Mouse (Mus musculus): ENCODE measurements around the gene Cxcl17. TPM values are rescaled to one million over a fixed set of nuclear protein-coding genes. Genes with fewer than 3 reads are reported as not detected.

The Cxcl17 gene
- polyA plus RNA-seq, 1 experiment from 2014 or later: 0.47 TPM

- Histone ChIP-seq H3K4me3 (replicated peaks; ENCODE audit: low read depth, low read length) (no peak overlapping the region), H3K9me3 (replicated peaks; ENCODE audit: low read length) (no peaks in the 10 kb centered on the region), H3K36me3 (ENCODE audit: insufficient read depth, low read length) (0 out of 2 replicates have a peak, but pooled peaks cover 1% of the 10 kb centered on the region), H3K4me2 (ENCODE audit: low read length) (no peak overlapping the region), H3K9ac (ENCODE audit: low read depth, low read length) (no peak overlapping the region), H3K4me1 (replicated peaks; ENCODE audit: insufficient read depth, low read length) (peaks cover 18% of the 10 kb centered on the region), H3K27ac (no peak overlapping the region), H3K27me3 (ENCODE audit: insufficient read depth, low read length) (no peaks in the 10 kb centered on the region)
- WGBS: 56% methylated on average over 7 of the region's 7 CpGs
- no peak for TF ChIP-seq CTCF (IDR thresholded peaks at IDR 0.05; ENCODE audit: low read depth)
- DNase-seq (ENCODE audit: low spot score): no peak
- ATAC-seq (replicated peaks; ENCODE audit: low FRiP score, low read depth): no peak
Observed at GRCm38 (mm10) chr7:25392851-25393250, 19.8 kb downstream of the Cxcl17 start.

- DNase-seq (ENCODE audit: low spot score): no peak
- Histone ChIP-seq H3K4me3 (replicated peaks; ENCODE audit: low read depth, low read length) (no peak overlapping the region), H3K27ac (no peak overlapping the region), H3K36me3 (ENCODE audit: insufficient read depth, low read length) (peaks cover 10% of the 10 kb centered on the region; the same call in 1 of the 2 replicates), H3K4me2 (ENCODE audit: low read length) (no peak overlapping the region), H3K4me1 (replicated peaks; ENCODE audit: insufficient read depth, low read length) (peaks cover 18% of the 10 kb centered on the region), H3K9ac (ENCODE audit: low read depth, low read length) (no peak overlapping the region), H3K9me3 (replicated peaks; ENCODE audit: low read length) (no peaks in the 10 kb centered on the region), H3K27me3 (ENCODE audit: insufficient read depth, low read length) (no peaks in the 10 kb centered on the region)
- ATAC-seq (replicated peaks; ENCODE audit: low FRiP score, low read depth): no peak
- 87% methylated on average over 2 of the region's 2 CpGs for WGBS
- no peak for TF ChIP-seq CTCF (IDR thresholded peaks at IDR 0.05; ENCODE audit: low read depth)
Observed at GRCm38 (mm10) chr7:25391856-25392453, 20.7 kb downstream of the Cxcl17 start.

GRCm38 (mm10) chr7:25390986-25391385 lies 21.7 kb downstream of the Cxcl17 start:
- Histone ChIP-seq H3K4me3 (replicated peaks; ENCODE audit: low read depth, low read length) (no peak overlapping the region), H3K4me1 (replicated peaks; ENCODE audit: insufficient read depth, low read length) (peaks cover 13% of the 10 kb centered on the region), H3K27ac (no peak overlapping the region), H3K9me3 (replicated peaks; ENCODE audit: low read length) (no peaks in the 10 kb centered on the region), H3K4me2 (ENCODE audit: low read length) (no peak overlapping the region), H3K27me3 (ENCODE audit: insufficient read depth, low read length) (no peaks in the 10 kb centered on the region), H3K36me3 (ENCODE audit: insufficient read depth, low read length) (peaks cover 14% of the 10 kb centered on the region; the same call in 1 of the 2 replicates), H3K9ac (ENCODE audit: low read depth, low read length) (no peak overlapping the region)
- DNase-seq (ENCODE audit: low spot score): no peak
- TF ChIP-seq CTCF (IDR thresholded peaks at IDR 0.05; ENCODE audit: low read depth): no peak
- ATAC-seq (replicated peaks; ENCODE audit: low FRiP score, low read depth): no peak
- WGBS: 57% methylated on average over 2 of the region's 2 CpGs

GRCm38 (mm10) chr7:25390054-25390770 lies 22.5 kb downstream of the Cxcl17 start:
- no peak for TF ChIP-seq CTCF (IDR thresholded peaks at IDR 0.05; ENCODE audit: low read depth)
- ATAC-seq (replicated peaks; ENCODE audit: low FRiP score, low read depth) (0 out of 2 replicates have a peak, but pooled peaks have one; percentile 33), DNase-seq (ENCODE audit: low spot score) (no peak)
- 53% methylated on average over 8 of the region's 8 CpGs for WGBS
- H3K27me3 ChIP-seq (ENCODE audit: insufficient read depth, low read length): no peaks in the 10 kb centered on the region
- no peaks in the 10 kb centered on the region for H3K9me3 ChIP-seq (replicated peaks; ENCODE audit: low read length)
- no peak overlapping the region for H3K4me2 ChIP-seq (ENCODE audit: low read length)
- H3K27ac ChIP-seq: peak overlapping the region; percentile 25; the same call in 1 of the 2 replicates
- no peak overlapping the region for H3K4me3 ChIP-seq (replicated peaks; ENCODE audit: low read depth, low read length)
- H3K4me1 ChIP-seq (replicated peaks; ENCODE audit: insufficient read depth, low read length): peaks cover 13% of the 10 kb centered on the region
- H3K36me3 ChIP-seq (ENCODE audit: insufficient read depth, low read length): peaks cover 16% of the 10 kb centered on the region; the same call in 1 of the 2 replicates
- peak overlapping the region; percentile 35; the same call in 1 of the 2 replicates for H3K9ac ChIP-seq (ENCODE audit: low read depth, low read length)

- Histone ChIP-seq H3K9ac (ENCODE audit: low read depth, low read length) (no peak overlapping the region), H3K27ac (no peak overlapping the region), H3K4me2 (ENCODE audit: low read length) (no peak overlapping the region), H3K9me3 (replicated peaks; ENCODE audit: low read length) (no peaks in the 10 kb centered on the region), H3K36me3 (ENCODE audit: insufficient read depth, low read length) (peaks cover 26% of the 10 kb centered on the region), H3K27me3 (ENCODE audit: insufficient read depth, low read length) (no peaks in the 10 kb centered on the region), H3K4me1 (replicated peaks; ENCODE audit: insufficient read depth, low read length) (peaks cover 7% of the 10 kb centered on the region; the same call in 1 of the 2 replicates), H3K4me3 (replicated peaks; ENCODE audit: low read depth, low read length) (no peak overlapping the region)
- DNase-seq (ENCODE audit: low spot score): no peak
- TF ChIP-seq CTCF (IDR thresholded peaks at IDR 0.05; ENCODE audit: low read depth): no peak
- ATAC-seq (replicated peaks; ENCODE audit: low FRiP score, low read depth): no peak
- WGBS: 87% methylated on average over 7 of the region's 7 CpGs
Observed at GRCm38 (mm10) chr7:25388916-25389315, 23.8 kb downstream of the Cxcl17 start.

- no peak for TF ChIP-seq CTCF (IDR thresholded peaks at IDR 0.05; ENCODE audit: low read depth)
- no peak overlapping the region for H3K4me3 ChIP-seq (replicated peaks; ENCODE audit: low read depth, low read length)
- ATAC-seq (replicated peaks; ENCODE audit: low FRiP score, low read depth) (no peak), DNase-seq (ENCODE audit: low spot score) (no peak)
- H3K4me2 ChIP-seq (ENCODE audit: low read length): no peak overlapping the region
- H3K4me1 ChIP-seq (replicated peaks; ENCODE audit: insufficient read depth, low read length): peaks cover 7% of the 10 kb centered on the region; the same call in 1 of the 2 replicates
- no peaks in the 10 kb centered on the region for H3K27me3 ChIP-seq (ENCODE audit: insufficient read depth, low read length)
- H3K9me3 ChIP-seq (replicated peaks; ENCODE audit: low read length): no peaks in the 10 kb centered on the region
- peaks cover 26% of the 10 kb centered on the region for H3K36me3 ChIP-seq (ENCODE audit: insufficient read depth, low read length)
- H3K9ac ChIP-seq (ENCODE audit: low read depth, low read length): no peak overlapping the region
- no peak overlapping the region for H3K27ac ChIP-seq
- 92% methylated on average over 18 of the region's 18 CpGs for WGBS
Observed at GRCm38 (mm10) chr7:25387811-25388440, 24.8 kb downstream of the Cxcl17 start.

Data from kidney, postnatal 0 days (tissue).